Mouse (Mus musculus): ENCODE measurements around the gene Eci2.
"Not testable (repeated sequence)": the region's sequence is repeated elsewhere in the genome, so short reads cannot be mapped to it uniquely, and the experiment has no call there.

Gene Eci2

GRCm38 (mm10) chr13:34991581-34992273, 35.2 kb downstream of the Eci2 start:
- DNase-seq, result no peak

- not testable (repeated sequence) for DNase-seq
Observed at GRCm38 (mm10) chr13:34983479-34983878, 43.4 kb downstream of the Eci2 start.

- DNase-seq, result not testable (repeated sequence)
Observed at GRCm38 (mm10) chr13:34978635-34979034, 48.3 kb downstream of the Eci2 start.

- no peak for DNase-seq
Observed at GRCm38 (mm10) chr13:34977410-34977809, 49.5 kb downstream of the Eci2 start.

GRCm38 (mm10) chr13:34976116-34976515, 50.8 kb downstream of the Eci2 start:
- no peak for DNase-seq

- peak; percentile 8 for DNase-seq
Observed at GRCm38 (mm10) chr13:34973770-34974169, 53.1 kb downstream of the Eci2 start.

GRCm38 (mm10) chr13:34973149-34973548, 53.7 kb downstream of the Eci2 start:
- DNase-seq, result no peak

- DNase-seq, result not testable (repeated sequence)
Observed at GRCm38 (mm10) chr13:34972456-34972855, 54.4 kb downstream of the Eci2 start.

GRCm38 (mm10) chr13:34965647-34966046, 61.2 kb downstream of the Eci2 start:
- not testable (repeated sequence) for DNase-seq

GRCm38 (mm10) chr13:34964866-34965265, 62.0 kb downstream of the Eci2 start:
- no peak for DNase-seq

- no peak for DNase-seq
Observed at GRCm38 (mm10) chr13:34964419-34964818, 62.5 kb downstream of the Eci2 start.

GRCm38 (mm10) chr13:34963511-34964397, 63.1 kb downstream of the Eci2 start, which contains the start of gene Eci3:
TSS of gene Eci3 (minus strand) at chr13:34963810.
- peak; percentile 67 for DNase-seq

- DNase-seq, result no peak
Observed at GRCm38 (mm10) chr13:34960996-34961770, 65.7 kb downstream of the Eci2 start.

- not testable (repeated sequence) for DNase-seq
Observed at GRCm38 (mm10) chr13:34958158-34958557, 68.7 kb downstream of the Eci2 start.

- DNase-seq, result no peak
Observed at GRCm38 (mm10) chr13:34956901-34957300, 70.0 kb downstream of the Eci2 start.

GRCm38 (mm10) chr13:34951437-34951836, 75.5 kb downstream of the Eci2 start:
- not testable (repeated sequence) for DNase-seq

GRCm38 (mm10) chr13:34942370-34942769, 84.5 kb downstream of the Eci2 start:
- DNase-seq, result no peak

GRCm38 (mm10) chr13:34934931-34935644, 91.8 kb downstream of the Eci2 start:
- no peak for DNase-seq
